Mouse (Mus musculus) right cerebral cortex, postnatal 4 days (tissue): ENCODE results near the gene Veph1.

Experiments used
- DNase-seq: peaks from one replicate; pipeline ENCODE4 v3.0.0-alpha.2; 2022

Gene Veph1

DNA sequence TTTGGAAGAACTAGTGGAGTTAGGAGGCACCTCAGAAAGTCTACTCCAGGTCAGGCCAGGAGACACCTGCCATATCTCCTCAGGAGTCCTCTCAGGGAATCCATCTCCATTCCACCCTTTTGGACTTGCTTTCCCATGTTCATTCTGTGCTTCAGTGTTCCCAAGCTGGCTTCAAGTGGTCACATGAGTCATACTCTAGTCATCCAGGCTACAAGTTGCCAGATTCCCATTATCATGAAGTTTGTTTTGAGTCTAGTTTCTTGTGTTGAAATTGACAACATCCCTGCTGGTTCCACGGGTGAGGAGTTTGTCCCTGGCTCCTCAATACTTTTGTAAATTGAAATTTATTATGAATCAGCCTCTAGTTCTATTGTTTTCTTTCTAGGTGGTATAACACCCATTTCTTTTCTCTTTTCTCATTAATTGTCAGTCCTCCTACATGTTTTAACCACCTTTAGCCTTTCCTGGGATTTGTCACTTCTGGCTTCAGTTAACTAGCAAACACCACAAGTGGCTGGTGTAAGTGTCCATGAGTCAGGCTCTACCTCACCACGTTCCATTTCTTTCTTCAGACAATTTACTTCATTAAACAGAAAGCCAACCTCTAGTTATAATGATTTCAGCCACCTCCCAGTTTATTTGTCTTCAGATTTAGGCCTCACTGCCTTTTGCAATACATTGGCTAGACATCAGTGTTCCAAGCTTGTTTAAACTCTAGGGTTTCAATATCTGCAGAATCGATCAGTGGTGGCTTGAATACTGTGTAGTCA is 288.8 kb downstream of the Veph1 start:
- no peak for DNase-seq

DNA sequence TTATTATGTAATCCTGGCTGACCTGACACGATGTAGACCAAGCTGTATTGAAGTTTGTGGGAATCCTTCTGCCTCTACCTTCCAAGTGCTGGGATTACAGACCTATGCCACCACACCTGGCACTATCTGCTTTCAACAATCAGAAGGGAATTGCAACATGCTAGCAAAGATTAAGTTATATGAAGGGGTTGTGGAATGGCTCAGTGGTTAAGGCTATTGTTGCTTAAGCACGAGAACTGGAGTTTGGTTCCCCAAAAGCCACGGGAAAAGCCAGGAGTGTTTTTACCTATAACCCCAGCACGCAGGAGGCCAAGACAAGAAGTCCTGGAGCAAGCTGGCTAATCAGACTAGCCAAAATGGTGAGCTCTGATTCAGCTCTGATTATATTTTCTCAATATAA is 291.6 kb downstream of the Veph1 start:
- DNase-seq, result no peak

DNA sequence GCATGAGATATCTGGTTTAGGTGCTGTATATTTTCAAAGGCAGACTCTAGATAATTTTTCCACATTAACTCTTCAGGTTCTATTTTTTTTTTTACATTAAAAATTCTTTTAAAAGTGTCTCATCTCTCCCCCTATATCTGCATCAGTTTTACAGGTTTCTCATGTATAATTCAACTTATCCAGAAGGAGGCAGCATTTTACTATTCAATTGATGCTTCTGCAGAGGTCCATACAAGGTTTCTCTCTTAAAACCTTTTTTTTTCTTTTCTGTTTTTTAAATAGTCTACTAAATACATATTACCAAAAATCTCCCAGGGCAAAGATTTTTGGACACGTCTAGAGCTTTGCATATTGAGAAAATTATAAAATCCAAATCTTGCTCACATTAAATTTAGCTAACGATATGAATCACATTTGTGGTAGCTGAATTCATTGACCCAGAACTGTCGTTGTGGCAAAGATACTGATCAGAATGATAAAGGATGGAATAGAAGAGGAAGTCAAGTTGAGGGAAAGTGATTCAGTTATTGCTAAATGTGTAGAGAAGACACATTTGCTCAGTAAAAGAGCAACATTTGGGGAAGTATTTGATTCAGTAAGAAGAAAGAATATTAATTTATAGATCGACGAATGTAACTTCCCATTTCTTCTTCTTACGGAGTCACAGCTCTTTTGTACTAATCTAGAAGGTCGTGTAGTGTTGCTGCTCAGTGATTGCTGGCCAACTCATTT is 292.3 kb downstream of the Veph1 start:
- no peak for DNase-seq
